In the genomic region with DNA sequence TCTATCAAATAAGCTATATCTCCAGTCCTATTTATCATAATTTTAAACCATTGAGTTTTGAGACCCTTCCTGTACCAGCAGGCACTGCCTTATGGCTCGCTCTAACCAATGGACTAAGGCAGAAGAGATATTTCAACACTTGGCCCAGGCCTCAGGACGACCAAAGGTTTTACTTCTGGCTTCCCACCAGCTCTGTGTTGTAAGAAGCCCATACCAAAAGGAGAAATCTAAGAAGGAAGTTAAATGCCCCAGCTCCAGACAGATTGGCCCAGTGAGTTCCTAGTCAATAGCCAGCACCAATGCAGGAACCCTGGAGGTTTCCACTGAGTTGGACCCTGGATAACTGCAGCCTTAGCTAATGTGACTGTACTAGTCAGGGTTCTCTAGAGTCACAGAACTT, we compare ENCODE assay signal across 14 mouse cellular contexts. TPM values are rescaled to one million over a fixed set of nuclear protein-coding genes. Genes with fewer than 3 reads are reported as not detected.
DNase-seq lines count a peak whose midpoint lies in the region; ATAC-seq lines count a peak whose summit lies in the region.
"Had no signal": no experiment of that assay in that cellular context is flagged by ENCODE, and none has a peak within 500 bp of the region (broad histone marks: within the 10 kb centered on the region; RNA-seq: fewer than 3 reads in every experiment).

No protein-coding gene starts in this region.

- peak; percentile 28 to 51; a peak in 1 of 4 replicates for ATAC-seq in hematopoietic stem cell, adult 5-6 weeks (replicated peaks in 1 of 2; ENCODE audit: insufficient read depth in 1 of 2, low FRiP score in 2 of 2, low TSS enrichment in 1 of 2, low read depth in 1 of 2, poor library complexity in 2 of 2, severe bottlenecking in 2 of 2)
- peak; percentile 83 for ATAC-seq in monocyte, adult 5-6 weeks (replicated peaks; ENCODE audit: insufficient number of reproducible peaks, low FRiP score, low TSS enrichment, poor library complexity, severe bottlenecking)
- ATAC-seq: forebrain, embryonic 14.5 days; intestine, postnatal 0 days; midbrain, embryonic 13.5 days had no signal

- DNase-seq in adrenal gland, postnatal 14 days, result peak; percentile 51
- DNase-seq in adrenal gland, postnatal 36 days, result no peak
- peak; percentile 37 to 51 for DNase-seq in lung, adult 18-20 months
- no peak for DNase-seq in lung, postnatal 14 days
- DNase-seq in spleen, postnatal 14 days (ENCODE audit: low spot score in 2 of 2), result no peak
- DNase-seq in urinary bladder, postnatal 14 days (ENCODE audit: low spot score), result no peak
- DNase-seq: cerebellum, adult 11 months; cerebellum, postnatal 25 days; gastrocnemius, adult 2 months had no signal

RNA-seq across cellular contexts. Expression of gene Tex2, which starts 10.4 kb away (rescaled TPM):
- 40.4 and 44.8 TPM in 2 replicates for total RNA-seq in adrenal gland, postnatal 14 days (2021)
- 10 to 100 TPM; 52.3 to 54.4 TPM for total RNA-seq in adrenal gland, postnatal 36 days (2021)
- total RNA-seq in hematopoietic stem cell, adult 5-6 weeks (2017), result 28.1 and 45.7 TPM in 2 replicates
- total RNA-seq in monocyte, adult 5-6 weeks (2017), result 15.4 to 24.3 TPM (median 17.8 TPM) in 3 replicates

Comparison
In these comparisons a context has a peak if more than half of its experiments do, and no peak if none do; other contexts are left out.
1. DNase-seq: peak in adrenal gland, postnatal 14 days (single experiment) and lung, adult 18-20 months (2 of 2); none in adrenal gland, postnatal 36 days (0 of 2), lung, postnatal 14 days (single experiment), spleen, postnatal 14 days (0 of 2) and urinary bladder, postnatal 14 days (single experiment).